Mouse (Mus musculus) cerebellum, adult 11 months (tissue): ENCODE results near the gene Zbtb16.

Experiments
- DNase-seq: peaks from one replicate; pipeline ENCODE4 v3.0.0; 2022

The Zbtb16 gene

GRCm38 (mm10) chr9:48801322-48801721 is 34.7 kb downstream of the Zbtb16 start:
- DNase-seq: no peak

- no peak for DNase-seq
These were observed 35.4 kb downstream of the Zbtb16 start for GRCm38 (mm10) chr9:48800627-48801026.

GRCm38 (mm10) chr9:48798044-48798443 is 38.0 kb downstream of the Zbtb16 start:
- no peak for DNase-seq

- no peak for DNase-seq
These were observed 39.7 kb downstream of the Zbtb16 start for GRCm38 (mm10) chr9:48796267-48796822.

GRCm38 (mm10) chr9:48795740-48796139 is 40.3 kb downstream of the Zbtb16 start:
- no peak for DNase-seq

GRCm38 (mm10) chr9:48795095-48795494 is 40.9 kb downstream of the Zbtb16 start:
- DNase-seq: no peak

- DNase-seq: no peak
These were observed 41.6 kb downstream of the Zbtb16 start for GRCm38 (mm10) chr9:48794463-48794862.

GRCm38 (mm10) chr9:48793638-48794188 is 42.3 kb downstream of the Zbtb16 start:
- no peak for DNase-seq

- DNase-seq: no peak
These were observed 45.4 kb downstream of the Zbtb16 start for GRCm38 (mm10) chr9:48790575-48790974.

GRCm38 (mm10) chr9:48787906-48788410 is 48.1 kb downstream of the Zbtb16 start:
- DNase-seq: no peak

- no peak for DNase-seq
These were observed 48.7 kb downstream of the Zbtb16 start for GRCm38 (mm10) chr9:48787321-48787720.

GRCm38 (mm10) chr9:48786814-48787213 is 49.2 kb downstream of the Zbtb16 start:
- no peak for DNase-seq

- no peak for DNase-seq
These were observed 51.1 kb downstream of the Zbtb16 start for GRCm38 (mm10) chr9:48784937-48785336.

GRCm38 (mm10) chr9:48783292-48783691 is 52.7 kb downstream of the Zbtb16 start:
- no peak for DNase-seq

GRCm38 (mm10) chr9:48782284-48783060 is 53.5 kb downstream of the Zbtb16 start:
- no peak for DNase-seq

- DNase-seq: no peak
These were observed 59.8 kb downstream of the Zbtb16 start for GRCm38 (mm10) chr9:48776268-48776667.

GRCm38 (mm10) chr9:48775561-48775960 is 60.5 kb downstream of the Zbtb16 start:
- no peak for DNase-seq

GRCm38 (mm10) chr9:48773710-48774109 is 62.3 kb downstream of the Zbtb16 start:
- no peak for DNase-seq

- DNase-seq: no peak
These were observed 62.9 kb downstream of the Zbtb16 start for GRCm38 (mm10) chr9:48773130-48773529.

GRCm38 (mm10) chr9:48771504-48771903 is 64.5 kb downstream of the Zbtb16 start:
- DNase-seq: no peak

- no peak for DNase-seq
These were observed 67.1 kb downstream of the Zbtb16 start for GRCm38 (mm10) chr9:48768965-48769364.

- DNase-seq: no peak
These were observed 68.2 kb downstream of the Zbtb16 start for GRCm38 (mm10) chr9:48767666-48768432.

GRCm38 (mm10) chr9:48765927-48766326 is 70.1 kb downstream of the Zbtb16 start:
- no peak for DNase-seq
